Mouse (Mus musculus) erythroid progenitor cell, adult 5-6 weeks (primary cell): Measurements from ENCODE around the gene Senp2. TPM values are rescaled to one million over a fixed set of nuclear protein-coding genes. Genes with fewer than 3 reads are reported as not detected.
A peak's percentile ranks its signal among the peaks of the same experiment; 100 is the strongest.

ENCODE experiments used
- ATAC-seq: replicated peaks from 2 replicates; pipeline ENCODE4 v1.8.0; 2016; ENCODE audit warnings: moderate number of reproducible peaks, mild to moderate bottlenecking, moderate TSS enrichment, inconsistent platforms; ENCODE audit not compliant: poor library complexity, low FRiP score, severe bottlenecking
- total RNA-seq, 2 experiments: library from RNA; stranded (forward) in 1 of 2; stranded (reverse) in 1 of 2; fragments of 150-400 nt in 1 of 2; fragments of 186-747, 209-891 nt in 1 of 2; gene quantifications; 2 replicates each; pipeline versions ENCODE4 v1.2.3 to v1.2.4; 2015 to 2017; ENCODE audit warnings: low replicate concordance in 2 of 2

Senp2 gene
- total RNA-seq, 2 experiments from 2014 or later = 107 to 114 TPM

- ATAC-seq = peak; percentile 58
Measured at GRCm38 (mm10) chr16:22009596-22009995, 312 bp downstream of the Senp2 start.

DNA sequence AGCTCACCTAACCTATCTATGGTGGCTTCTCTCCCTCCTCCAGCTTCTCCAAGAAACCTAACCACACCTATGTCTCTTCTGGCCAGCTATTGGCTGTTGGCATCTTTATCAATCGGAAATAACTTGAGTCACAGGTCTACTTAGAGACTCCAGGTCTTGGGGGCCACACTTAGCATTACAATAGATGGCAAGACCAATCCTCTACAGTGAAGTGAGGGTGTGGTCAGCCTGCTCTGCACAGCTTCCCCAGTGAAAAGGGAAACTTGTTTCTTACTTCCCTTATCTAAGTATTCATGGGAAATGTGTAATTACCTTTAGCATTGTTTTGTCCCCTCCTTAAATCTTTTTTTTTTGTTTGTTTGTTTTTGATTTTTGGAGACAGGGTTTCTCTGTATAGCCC is 6.3 kb downstream of the Senp2 start:
- no peak for ATAC-seq

DNA sequence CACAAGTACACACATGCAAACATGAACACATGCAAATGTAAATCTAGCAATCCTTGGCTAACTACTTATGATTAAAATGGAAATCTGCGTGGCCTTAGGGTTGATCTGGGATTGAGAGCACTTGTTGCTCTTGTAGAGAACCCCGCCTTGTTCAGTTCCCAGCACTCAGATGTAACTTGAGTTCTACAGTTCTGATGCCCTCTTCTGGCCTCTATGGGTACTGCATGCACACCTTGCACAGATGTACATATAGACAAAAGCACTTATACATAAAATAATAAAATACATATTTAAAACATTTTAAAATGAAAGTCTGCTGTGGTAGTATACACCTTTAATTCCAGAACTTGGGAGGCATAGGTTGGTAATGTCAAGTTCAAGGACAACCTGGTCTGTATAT is 12.8 kb downstream of the Senp2 start:
- ATAC-seq = no peak

DNA sequence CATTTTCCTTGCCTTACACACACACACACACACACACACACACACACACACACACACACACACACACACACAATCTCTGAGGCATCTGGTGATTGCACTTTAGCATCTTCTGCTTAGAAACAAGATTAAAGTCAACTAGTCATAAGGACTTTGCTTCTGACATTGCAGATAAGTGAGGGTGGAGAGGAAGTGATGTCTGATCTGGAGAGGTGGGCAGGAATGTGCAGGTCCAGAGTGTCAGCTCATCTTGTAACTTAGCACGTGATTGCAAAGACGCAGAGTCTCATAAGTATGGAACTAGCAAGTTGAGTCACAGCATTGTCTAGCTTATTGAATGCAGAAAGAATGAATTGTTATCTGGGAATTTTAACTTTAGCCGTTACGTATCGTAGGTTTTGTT is 18.2 kb downstream of the Senp2 start:
- no peak for ATAC-seq

GRCm38 (mm10) chr16:22038554-22038953 is 29.3 kb downstream of the Senp2 start:
- no peak for ATAC-seq

DNA sequence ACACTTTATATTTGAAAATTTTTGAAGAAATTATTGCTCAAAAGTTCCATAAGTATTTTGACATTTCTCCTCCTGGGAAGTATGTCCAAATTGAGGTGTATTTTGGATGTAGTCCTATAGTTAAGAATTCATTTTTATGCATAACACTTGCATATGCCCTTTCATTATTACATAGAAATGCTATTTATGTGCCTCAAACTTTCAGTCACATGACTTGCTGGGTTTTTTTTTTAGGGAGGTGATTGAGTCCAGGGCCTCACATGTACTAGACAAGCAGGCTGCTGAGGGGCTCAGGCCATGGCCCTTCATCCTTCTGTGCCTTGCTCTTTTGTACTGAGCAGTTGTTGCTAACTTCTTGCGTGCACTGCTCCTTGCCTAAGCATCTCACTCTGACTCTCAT is 30.7 kb downstream of the Senp2 start:
- no peak for ATAC-seq

GRCm38 (mm10) chr16:22043830-22044229 is 34.5 kb downstream of the Senp2 start:
- no peak for ATAC-seq

- no peak for ATAC-seq
Measured at GRCm38 (mm10) chr16:22045930-22046329, 36.6 kb downstream of the Senp2 start.

DNA sequence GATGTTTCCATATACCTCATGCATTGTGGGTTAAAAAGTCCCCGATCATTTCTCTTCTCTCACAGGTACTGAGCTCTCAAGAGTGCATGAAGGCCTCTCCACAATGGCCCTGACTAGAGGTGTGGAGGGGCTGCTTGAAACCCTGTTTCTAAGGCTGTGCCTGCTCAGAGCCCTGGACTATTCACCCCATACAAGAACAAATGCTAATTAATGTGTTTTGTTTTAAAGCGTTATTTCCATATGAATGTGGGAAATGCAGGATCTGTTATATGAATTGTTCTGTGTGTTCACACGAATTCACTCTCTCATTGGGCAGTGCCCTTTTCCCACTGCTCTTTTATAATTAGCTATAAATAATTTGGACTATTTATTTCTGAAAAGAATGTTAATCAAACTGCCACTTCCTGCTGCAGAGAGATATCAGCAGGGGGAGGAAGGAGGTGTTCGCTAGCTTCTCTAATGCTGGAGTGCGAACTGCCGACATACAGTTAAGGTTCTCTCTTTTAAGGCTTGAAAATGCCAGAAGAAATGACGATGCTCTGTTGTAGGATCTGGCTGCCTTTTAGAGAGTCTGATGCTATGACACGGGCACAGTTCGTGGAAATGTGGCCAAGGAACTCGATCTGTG is 37.6 kb downstream of the Senp2 start:
- no peak for ATAC-seq

GRCm38 (mm10) chr16:22053411-22053810 is 44.1 kb downstream of the Senp2 start:
- ATAC-seq = no peak

DNA sequence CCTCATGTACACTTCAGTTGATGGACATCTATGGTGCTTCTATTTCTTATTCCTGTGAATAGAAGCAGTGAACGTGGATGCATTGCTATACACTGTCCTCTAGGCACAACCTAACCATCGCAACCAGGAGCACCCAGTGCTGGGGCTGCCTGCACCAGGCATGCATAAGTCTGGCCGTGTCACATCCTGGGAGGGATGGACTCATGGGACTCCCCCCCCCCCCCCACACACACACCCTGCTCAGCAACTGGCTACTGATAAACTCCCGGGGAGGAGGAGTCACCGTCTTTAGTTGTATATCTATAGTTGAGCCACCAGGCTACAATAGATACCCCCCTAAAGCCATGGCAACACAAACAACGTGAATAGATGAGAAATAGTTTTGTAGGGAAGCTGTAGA is 48.2 kb downstream of the Senp2 start:
- ATAC-seq = no peak

DNA sequence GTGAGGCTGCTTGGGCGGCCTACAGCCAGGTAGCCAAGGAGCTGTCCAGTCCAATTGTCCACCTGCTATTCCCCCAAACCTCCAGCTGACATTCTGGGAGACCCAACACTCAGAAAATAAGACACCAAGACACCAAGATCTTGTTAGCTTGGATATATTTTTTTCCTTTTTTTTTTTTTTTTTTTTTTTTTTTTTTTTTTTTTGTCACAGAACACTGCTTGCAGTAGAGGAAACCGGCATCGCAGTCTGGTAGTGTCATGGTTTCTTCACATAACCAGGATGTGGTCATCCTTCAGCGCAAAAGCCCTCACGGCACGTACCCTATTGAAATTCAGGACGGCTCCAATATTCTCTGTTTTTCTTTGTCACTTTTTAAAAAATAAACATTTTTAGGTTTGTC is 49.6 kb downstream of the Senp2 start:
- ATAC-seq = no peak

DNA sequence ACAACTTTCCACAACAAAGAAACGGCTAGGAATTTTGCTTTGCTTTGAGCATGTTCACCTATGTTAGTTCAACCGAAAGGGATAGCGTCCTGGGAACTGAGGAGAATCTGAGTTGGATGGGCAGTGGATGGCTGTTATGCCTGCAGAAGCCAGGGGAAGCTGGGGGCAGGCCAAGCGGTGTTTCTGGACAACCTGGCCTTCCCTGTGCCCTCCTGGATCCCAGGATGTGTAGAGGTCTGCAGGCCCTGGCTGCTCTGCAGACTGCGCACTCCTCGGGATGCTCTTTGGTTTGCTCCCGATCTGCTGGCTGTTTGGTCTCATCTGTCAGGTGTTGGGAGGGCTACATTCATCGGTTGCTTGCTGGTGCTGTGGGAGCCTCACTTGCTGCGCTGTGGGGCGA is 51.1 kb downstream of the Senp2 start:
- no peak for ATAC-seq

GRCm38 (mm10) chr16:22061555-22062160 is 52.4 kb downstream of the Senp2 start:
- ATAC-seq = no peak

- ATAC-seq = no peak
Measured at GRCm38 (mm10) chr16:22062284-22062683, 53.0 kb downstream of the Senp2 start.

DNA sequence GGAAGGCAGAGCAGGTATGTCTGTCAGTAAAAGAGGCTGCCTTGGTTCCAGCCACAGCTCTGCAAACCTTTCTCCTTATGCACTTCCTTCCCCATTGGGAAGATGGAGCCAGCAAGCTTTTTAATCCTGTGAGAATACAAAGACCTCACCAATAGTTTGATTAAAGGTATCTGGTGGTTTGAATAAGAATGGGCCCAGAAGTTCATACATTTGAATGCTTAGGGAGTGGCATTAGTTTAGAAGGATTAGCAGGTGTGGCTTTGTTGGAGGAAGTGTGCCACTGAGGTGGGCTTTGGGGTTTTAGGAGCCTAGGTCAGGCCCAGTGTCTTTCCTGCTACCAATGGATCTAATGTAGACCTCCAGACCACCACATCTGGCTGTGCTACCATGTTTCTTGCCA is 56.3 kb downstream of the Senp2 start:
- ATAC-seq = no peak

DNA sequence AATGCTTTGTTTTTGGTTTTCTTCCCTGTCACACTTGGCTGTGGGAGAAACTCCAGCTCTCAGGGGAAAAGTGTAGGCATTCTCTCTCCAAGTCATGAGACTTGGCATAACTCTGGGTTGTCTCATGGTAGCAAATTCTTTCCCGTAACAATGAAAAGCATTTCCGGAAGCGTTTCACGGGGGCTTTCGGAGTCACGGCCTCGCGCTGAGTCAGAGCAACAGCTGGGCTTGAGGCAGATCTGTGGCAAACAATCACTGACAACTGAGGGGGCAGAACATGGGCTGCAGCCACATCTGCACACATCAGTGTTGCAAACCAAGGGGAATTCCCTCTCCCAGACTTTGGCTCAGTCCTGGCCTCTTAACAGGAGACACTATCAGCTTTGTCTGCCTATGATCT is 58.1 kb downstream of the Senp2 start:
- no peak for ATAC-seq

DNA sequence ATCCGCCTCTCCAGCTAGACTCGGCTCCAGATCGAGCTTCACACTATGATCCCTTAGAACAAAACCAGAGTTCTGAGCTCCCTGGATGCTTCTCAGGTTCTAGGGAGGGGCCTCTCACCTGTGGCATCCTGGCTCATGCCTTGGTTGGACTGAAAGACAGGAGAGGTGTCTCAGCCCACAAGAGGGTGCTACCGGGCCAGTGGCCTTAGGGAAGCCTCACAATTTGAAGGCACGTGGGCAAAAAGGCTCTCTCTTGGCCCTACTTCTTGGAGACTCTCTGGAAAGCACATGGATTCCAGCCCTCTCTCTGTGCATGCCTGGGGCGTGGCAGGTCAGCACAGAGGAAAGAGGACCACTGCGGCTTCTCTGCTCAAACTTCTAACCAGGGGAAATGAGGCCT is 62.1 kb downstream of the Senp2 start:
- no peak for ATAC-seq

DNA sequence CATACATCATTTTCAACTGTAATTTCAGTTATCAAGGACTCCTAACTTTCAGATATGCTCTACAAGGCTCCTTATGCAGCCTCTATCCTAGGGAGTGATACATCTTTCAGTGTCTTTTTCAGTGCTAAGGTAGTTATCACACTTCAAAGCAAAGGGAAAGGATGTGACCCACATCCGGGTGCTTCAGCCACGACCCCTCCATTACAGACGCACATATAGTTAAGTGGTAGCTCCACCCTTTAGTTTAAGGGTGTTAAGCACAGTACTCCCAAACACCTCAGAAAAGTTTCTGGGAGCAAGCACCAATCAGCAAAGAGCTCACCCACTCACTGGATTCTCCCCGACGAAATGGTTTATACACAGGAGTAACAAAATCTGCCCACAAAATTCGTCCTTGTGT is 65.8 kb downstream of the Senp2 start:
- ATAC-seq = no peak

GRCm38 (mm10) chr16:22075829-22076619 is 66.7 kb downstream of the Senp2 start:
- ATAC-seq = no peak

- ATAC-seq = no peak
Measured at GRCm38 (mm10) chr16:22076620-22076941, 67.3 kb downstream of the Senp2 start.
